Mouse (Mus musculus) heart, adult 2 months (tissue): Measurements from ENCODE around the gene Col18a1. TPM values are rescaled to one million over a fixed set of nuclear protein-coding genes. Genes with fewer than 3 reads are reported as not detected.

Source experiments
- DNase-seq, 2 experiments: peaks; one replicate each; pipeline ENCODE4 v3.0.0; 2021
- H3K27ac ChIP-seq: fragments of 200-600 bp; 2 replicates; pipeline ENCODE4 v1.8.1; 2022
- H3K27me3 ChIP-seq: fragments of 200-500 bp; 2 replicates; pipeline ENCODE4 v1.6.1; 2012; ENCODE audit warnings: mild to moderate bottlenecking, low read length, inconsistent platforms, mixed read lengths; ENCODE audit not compliant: control insufficient read depth, insufficient read depth
- H3K36me3 ChIP-seq: fragments of 200-500 bp; 2 replicates; pipeline ENCODE4 v1.6.1; 2012; ENCODE audit warnings: low read length, inconsistent platforms; ENCODE audit not compliant: control insufficient read depth, insufficient read depth
- H3K4me1 ChIP-seq: fragments of 200-500 bp; 2 replicates; pipeline ENCODE4 v1.6.1; 2011; ENCODE audit warnings: low read length; ENCODE audit not compliant: control insufficient read depth, insufficient read depth
- H3K4me3 ChIP-seq: fragments of 200-600 bp; 2 replicates; pipeline ENCODE4 v1.8.1; 2022
- H3K79me2 ChIP-seq: fragments of 200-500 bp; replicated peaks from 2 replicates; pipeline ENCODE4 v1.6.1; 2012; ENCODE audit warnings: mild to moderate bottlenecking, inconsistent platforms, low read length, moderate library complexity, mixed read lengths; ENCODE audit not compliant: control insufficient read depth, insufficient read depth
- H3K9ac ChIP-seq: fragments of 200-500 bp; 2 replicates; pipeline ENCODE4 v1.6.1; 2012; ENCODE audit warnings: low read depth, mild to moderate bottlenecking, control low read depth, inconsistent platforms, low read length, mixed read lengths
- CTCF ChIP-seq: fragments of 200-600 bp; IDR thresholded peaks from 2 replicates; pipeline ENCODE4 v1.8.1; 2022; ENCODE audit warnings: antibody characterized with exemption, mild to moderate bottlenecking, moderate library complexity
- EP300 ChIP-seq: fragments of 200-500 bp; IDR thresholded peaks from 2 replicates; pipeline ENCODE4 v1.6.1; 2011; ENCODE audit warnings: low read depth, low read length, control low read depth; ENCODE audit not compliant: insufficient read depth
- POLR2A ChIP-seq: fragments of 200-500 bp; IDR thresholded peaks from 2 replicates; pipeline ENCODE4 v1.6.1; 2011; ENCODE audit warnings: mild to moderate bottlenecking, low read depth, low read length, control low read depth; ENCODE audit not compliant: insufficient read depth
- WGBS: fragments of 180-500 bp; shearing (Covaris S2); methylation state at CpG from one replicate; pipeline ENCODE4 v1.1.7; 2018; 5-methylcytosine and 5-hydroxymethylcytosine counted together
- intact Hi-C: fragments of 180-260 bp; cut with DNase I; formaldehyde crosslinking; loops from one replicate; pipeline ENCODE4 v1.15.1; 2025
- polyA plus RNA-seq: library from polyadenylated mRNA; depleted of rRNA; stranded (reverse); fragments of >200 nt; gene quantifications from 2 replicates; pipeline ENCODE4 v1.2.3, GENCODE M21; 2012
- total RNA-seq, 2 experiments: library from RNA; stranded (reverse); gene quantifications; 2 replicates each; pipeline ENCODE4 v1.2.3; 2021

The Col18a1 gene
- total and polyA plus RNA-seq, 3 experiments, result 9.3 to 13.1 (median 9.8) TPM

DNA sequence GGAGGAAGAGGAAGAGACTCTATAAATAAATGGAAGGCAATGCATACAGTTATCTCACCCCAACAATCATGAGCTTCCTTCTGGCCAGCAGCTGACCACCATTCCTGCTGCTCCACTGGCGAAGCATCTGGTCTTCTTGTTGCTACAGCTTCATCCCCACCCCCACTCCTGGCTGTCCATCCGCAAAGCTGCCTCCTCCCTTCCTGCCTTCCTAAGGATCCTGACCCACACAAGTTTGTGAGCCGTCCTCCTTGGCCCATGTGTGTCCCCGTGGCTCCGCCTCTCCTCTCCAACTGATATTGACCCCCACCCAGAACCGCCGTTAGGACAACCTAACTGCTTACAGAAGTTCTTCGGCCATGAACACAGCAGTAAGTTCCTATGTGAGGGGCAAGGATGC, 16.3 kb downstream of the Col18a1 start:
- H3K9ac ChIP-seq, result no peak overlapping the region
- intact Hi-C loops, result no loop called here
- 25% methylated on average over 8 of the region's 8 CpGs for WGBS
- H3K36me3 ChIP-seq, result no peaks in the 10 kb centered on the region
- H3K4me3 ChIP-seq, result no peak overlapping the region
- H3K4me1 ChIP-seq, result peaks cover 8% of the 10 kb centered on the region
- DNase-seq, result no peak
- TF ChIP-seq POLR2A, result no peak
- no peak for TF ChIP-seq EP300
- TF ChIP-seq CTCF, result no peak
- no peaks in the 10 kb centered on the region for H3K27me3 ChIP-seq
- H3K27ac ChIP-seq, result no peak overlapping the region
- H3K79me2 ChIP-seq, result no peaks in the 10 kb centered on the region

DNA sequence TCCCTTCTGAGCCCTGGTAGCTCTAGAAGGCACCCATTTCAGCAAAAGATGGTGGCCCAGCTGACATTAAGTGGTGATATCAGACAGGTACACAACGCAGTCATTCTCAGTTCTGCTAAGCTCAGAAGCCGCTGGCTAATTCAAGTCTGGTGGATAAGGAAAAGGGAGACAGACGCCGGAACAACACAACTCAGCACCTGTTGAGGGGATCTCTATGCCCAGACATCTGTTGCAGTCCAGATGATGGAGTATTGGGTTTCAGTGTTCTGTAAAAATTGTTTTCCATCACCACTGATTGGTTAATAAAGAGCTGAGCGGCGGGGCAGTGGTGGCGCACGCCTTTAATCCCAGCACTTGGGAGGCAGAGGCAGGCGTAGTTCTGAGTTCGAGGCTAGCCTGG, 18.8 kb downstream of the Col18a1 start:
- Histone ChIP-seq H3K36me3 (no peaks in the 10 kb centered on the region), H3K79me2 (no peaks in the 10 kb centered on the region), H3K4me1 (peaks cover 8% of the 10 kb centered on the region), H3K4me3 (no peak overlapping the region), H3K27ac (no peak overlapping the region), H3K27me3 (no peaks in the 10 kb centered on the region), H3K9ac (no peak overlapping the region)
- 96% methylated on average over 10 of the region's 10 CpGs for WGBS
- no peak for TF ChIP-seq EP300
- no peak for TF ChIP-seq POLR2A
- no peak for TF ChIP-seq CTCF
- intact Hi-C loops, result no loop called here
- DNase-seq, result no peak

DNA sequence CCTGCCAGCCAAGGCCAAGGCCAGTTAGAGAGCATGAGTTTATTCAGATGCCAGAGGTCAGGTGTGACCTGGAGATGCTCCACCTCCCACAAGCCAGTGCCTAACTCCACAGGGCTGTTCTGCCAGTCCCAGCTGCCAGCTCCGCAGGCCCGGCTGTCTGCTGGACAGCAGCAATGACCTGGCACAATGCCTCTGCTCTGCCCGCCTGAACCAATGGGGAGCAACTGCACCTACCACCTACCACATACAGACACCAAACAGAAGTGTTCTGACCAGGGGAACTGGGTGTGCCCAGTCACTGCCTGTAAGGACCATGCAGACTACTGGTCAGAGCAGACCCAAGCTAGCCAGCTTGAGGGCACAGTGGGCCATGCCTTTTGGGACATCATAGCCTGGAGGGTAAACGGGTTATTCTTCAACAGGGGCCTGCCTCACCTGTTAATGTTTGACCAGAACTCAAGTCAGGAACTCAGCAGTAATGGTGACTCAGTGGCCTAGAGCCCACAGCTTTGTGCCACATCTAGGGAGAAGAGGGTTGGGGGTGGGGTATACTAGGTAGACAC, 19.4 kb downstream of the Col18a1 start:
- peaks cover 8% of the 10 kb centered on the region for H3K4me1 ChIP-seq
- no peak overlapping the region for H3K4me3 ChIP-seq
- H3K79me2 ChIP-seq, result no peaks in the 10 kb centered on the region; the same call in 1 of the 2 replicates
- DNase-seq, result peak; percentile 44 to 54
- H3K36me3 ChIP-seq, result no peaks in the 10 kb centered on the region
- no peak overlapping the region for H3K27ac ChIP-seq
- WGBS, result 61% methylated on average over 4 of the region's 4 CpGs
- intact Hi-C loops, result no loop called here
- no peak for TF ChIP-seq POLR2A
- TF ChIP-seq CTCF, result no peak
- TF ChIP-seq EP300, result no peak
- H3K27me3 ChIP-seq, result no peaks in the 10 kb centered on the region
- H3K9ac ChIP-seq, result no peak overlapping the region

DNA sequence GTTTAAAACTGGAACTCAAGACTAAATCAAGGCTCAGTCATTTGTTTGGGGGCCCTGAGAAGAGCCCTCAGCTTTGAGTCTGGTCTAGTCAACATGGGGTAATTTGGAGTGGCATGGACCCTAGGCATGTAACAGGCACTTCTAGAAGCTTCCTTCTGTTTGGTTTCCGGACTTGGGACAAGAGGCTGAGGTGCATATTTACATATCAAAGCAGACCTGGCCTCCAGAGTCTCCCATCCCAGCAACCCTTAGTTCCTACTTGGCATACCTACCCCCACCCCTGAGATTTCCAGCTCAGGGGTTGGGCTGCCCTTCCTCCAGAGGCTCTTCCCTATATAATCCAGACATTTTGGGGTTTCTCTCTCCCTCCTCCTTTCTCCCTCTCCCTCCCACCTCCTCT, 20.4 kb downstream of the Col18a1 start:
- 86% methylated on average over 1 of the region's 1 CpGs for WGBS
- no peaks in the 10 kb centered on the region for H3K36me3 ChIP-seq
- H3K27ac ChIP-seq, result no peak overlapping the region
- H3K27me3 ChIP-seq, result no peaks in the 10 kb centered on the region
- H3K4me1 ChIP-seq, result peaks cover 6% of the 10 kb centered on the region
- H3K4me3 ChIP-seq, result no peak overlapping the region
- DNase-seq, result no peak
- TF ChIP-seq EP300 (no peak), CTCF (no peak), POLR2A (no peak)
- no peaks in the 10 kb centered on the region; the same call in 1 of the 2 replicates for H3K79me2 ChIP-seq
- intact Hi-C loops, result no loop called here
- H3K9ac ChIP-seq, result no peak overlapping the region

DNA sequence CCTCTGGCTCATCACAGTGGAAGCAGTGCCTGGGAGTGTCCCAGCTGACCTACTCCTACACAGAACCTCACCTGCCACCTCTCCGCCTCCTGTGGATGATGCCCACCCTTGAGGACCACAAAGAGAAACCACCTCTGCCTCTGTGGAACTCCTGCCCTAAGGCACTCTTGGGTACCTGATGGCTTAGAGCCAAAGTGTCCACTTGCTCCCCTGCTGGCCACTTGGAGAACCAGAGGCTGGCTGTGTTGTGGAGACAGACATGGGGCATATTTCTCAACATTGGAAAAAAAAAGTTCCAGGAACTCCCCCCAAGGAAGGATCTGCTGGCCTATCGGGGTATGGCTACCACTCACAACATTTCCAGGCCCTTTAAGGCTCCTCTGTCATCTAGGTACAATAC, 22.0 kb downstream of the Col18a1 start:
- no peak overlapping the region for H3K4me3 ChIP-seq
- H3K27ac ChIP-seq, result no peak overlapping the region
- H3K36me3 ChIP-seq, result no peaks in the 10 kb centered on the region
- no peak for DNase-seq
- no peaks in the 10 kb centered on the region for H3K4me1 ChIP-seq
- TF ChIP-seq CTCF (peak; percentile 48), POLR2A (no peak)
- no peak overlapping the region for H3K9ac ChIP-seq
- 90% methylated on average over 2 of the region's 2 CpGs for WGBS
- no peaks in the 10 kb centered on the region; the same call in 1 of the 2 replicates for H3K79me2 ChIP-seq
- no peaks in the 10 kb centered on the region for H3K27me3 ChIP-seq
- intact Hi-C loops, result no loop called here

DNA sequence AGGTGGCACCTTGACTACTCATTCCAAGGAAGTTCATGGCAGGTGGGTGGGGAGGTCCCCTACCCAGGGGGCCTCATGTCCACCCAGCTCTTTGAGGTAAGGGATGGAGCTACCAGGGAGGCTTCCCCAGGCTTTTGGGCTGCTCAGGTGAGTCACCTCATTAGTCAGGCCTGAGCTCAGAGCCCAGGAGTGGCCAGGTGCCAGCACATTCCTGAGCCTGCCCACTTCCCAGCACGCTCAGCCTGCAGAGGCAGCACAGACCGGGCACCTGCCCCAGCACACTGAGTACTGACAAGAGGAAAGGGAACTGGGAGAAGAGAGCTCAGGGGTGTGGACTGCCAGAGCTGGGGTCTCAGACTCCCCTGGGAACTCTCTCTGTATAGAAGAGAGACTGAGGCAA, 24.0 kb downstream of the Col18a1 start:
- H3K4me3 ChIP-seq, result no peak overlapping the region
- H3K27ac ChIP-seq, result no peak overlapping the region
- intact Hi-C loops, result no loop called here
- H3K36me3 ChIP-seq, result no peaks in the 10 kb centered on the region
- H3K9ac ChIP-seq, result no peak overlapping the region
- WGBS, result 83% methylated on average over 2 of the region's 2 CpGs
- H3K27me3 ChIP-seq, result no peaks in the 10 kb centered on the region
- no peaks in the 10 kb centered on the region; the same call in 1 of the 2 replicates for H3K79me2 ChIP-seq
- H3K4me1 ChIP-seq, result no peaks in the 10 kb centered on the region
- no peak for DNase-seq
- no peak for TF ChIP-seq CTCF
- TF ChIP-seq EP300, result no peak
- TF ChIP-seq POLR2A, result no peak
